In the genomic region with DNA sequence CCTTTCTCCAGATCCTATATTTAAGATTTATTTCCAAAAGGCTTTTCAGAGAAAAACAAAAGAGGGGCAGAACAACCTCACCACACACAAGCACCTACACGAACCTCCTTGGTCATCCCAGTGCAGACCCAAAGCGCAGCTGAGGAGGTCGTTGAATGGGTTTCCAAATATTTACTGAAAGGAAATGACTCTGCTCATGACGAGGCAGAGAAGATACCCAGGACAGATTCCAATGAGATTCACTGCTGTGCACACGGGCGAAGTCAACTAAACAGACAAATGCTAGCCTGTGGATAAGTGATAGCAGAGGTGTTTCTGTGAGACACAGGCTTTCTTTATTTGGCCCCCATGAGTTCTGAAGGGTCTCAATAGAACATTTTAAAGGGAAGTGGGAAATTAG, we compare ENCODE assay signal across 20 mouse cellular contexts.
DNase-seq lines count a peak whose midpoint lies in the region; ATAC-seq and TF ChIP-seq lines count a peak whose summit lies in the region.
"Had no signal": no experiment of that assay in that cellular context is flagged by ENCODE, and none has a peak within 500 bp of the region (broad histone marks: within the 10 kb centered on the region; RNA-seq: fewer than 3 reads in every experiment).

No protein-coding gene starts in this region.

- no peak overlapping the region for H3K4me3 ChIP-seq in liver, embryonic 12.5 days
- no peak overlapping the region for H3K4me3 ChIP-seq in liver, embryonic 11.5 days (ENCODE audit: low read depth, low read length)
- H3K4me3 ChIP-seq in lung, postnatal 0 days (ENCODE audit: low read depth, low read length), result no peak overlapping the region
- no peak overlapping the region for H3K4me3 ChIP-seq in liver, embryonic 16.5 days (ENCODE audit: low read depth, low read length)
- H3K4me3 ChIP-seq: embryonic facial prominence, embryonic 15.5 days; forebrain, embryonic 15.5 days; heart, embryonic 12.5 days; hindbrain, embryonic 15.5 days had no signal

- no peak overlapping the region for H3K4me2 ChIP-seq in liver, embryonic 12.5 days
- no peak overlapping the region for H3K4me2 ChIP-seq in liver, embryonic 11.5 days
- no peak overlapping the region for H3K4me2 ChIP-seq in lung, postnatal 0 days (replicated peaks; ENCODE audit: low read depth, low read length)
- no peak overlapping the region for H3K4me2 ChIP-seq in liver, embryonic 16.5 days (ENCODE audit: low read depth, low read length)
- H3K4me2 ChIP-seq: embryonic facial prominence, embryonic 15.5 days; forebrain, embryonic 15.5 days; heart, embryonic 12.5 days; hindbrain, embryonic 15.5 days had no signal

- no peaks in the 10 kb centered on the region for H3K9me3 ChIP-seq in liver, embryonic 12.5 days (replicated peaks)
- no peaks in the 10 kb centered on the region for H3K9me3 ChIP-seq in liver, embryonic 11.5 days (ENCODE audit: control insufficient read depth, low read length)
- H3K9me3 ChIP-seq in lung, postnatal 0 days (ENCODE audit: low read length), result no peaks in the 10 kb centered on the region
- H3K9me3 ChIP-seq in liver, embryonic 16.5 days (replicated peaks; ENCODE audit: control insufficient read depth, low read length), result no peaks in the 10 kb centered on the region
- H3K9me3 ChIP-seq: embryonic facial prominence, embryonic 15.5 days; forebrain, embryonic 15.5 days; heart, embryonic 12.5 days; hindbrain, embryonic 15.5 days had no signal

- no peaks in the 10 kb centered on the region for H3K36me3 ChIP-seq in liver, embryonic 12.5 days
- H3K36me3 ChIP-seq in liver, embryonic 11.5 days (ENCODE audit: control insufficient read depth, insufficient read depth, low read length), result no peaks in the 10 kb centered on the region
- H3K36me3 ChIP-seq in lung, postnatal 0 days (ENCODE audit: insufficient read depth, low read length), result no peaks in the 10 kb centered on the region
- no peaks in the 10 kb centered on the region for H3K36me3 ChIP-seq in liver, embryonic 16.5 days (ENCODE audit: control insufficient read depth, insufficient read depth)
- H3K36me3 ChIP-seq: embryonic facial prominence, embryonic 15.5 days; forebrain, embryonic 15.5 days; heart, embryonic 12.5 days; hindbrain, embryonic 15.5 days had no signal

- peak; percentile 63 for TF ChIP-seq EP300 in lung, postnatal 0 days (IDR thresholded peaks at IDR 0.05)

- no peak for TF ChIP-seq CTCF in lung, postnatal 0 days (IDR thresholded peaks at IDR 0.05)

- 30% methylated on average over 6 of the region's 6 CpGs for WGBS in liver, embryonic 12.5 days (ENCODE audit: insufficient replicate concordance)
- 33% methylated on average over 6 of the region's 6 CpGs for WGBS in liver, embryonic 11.5 days
- WGBS in lung, postnatal 0 days, result 16% methylated on average over 6 of the region's 6 CpGs
- WGBS in liver, embryonic 16.5 days (ENCODE audit: insufficient replicate concordance), result 21% methylated on average over 6 of the region's 6 CpGs

- H3K27ac ChIP-seq in liver, embryonic 12.5 days, result no peak overlapping the region
- H3K27ac ChIP-seq in liver, embryonic 11.5 days (ENCODE audit: low read depth, low read length), result no peak overlapping the region
- no peak overlapping the region for H3K27ac ChIP-seq in lung, postnatal 0 days (ENCODE audit: low read length)
- H3K27ac ChIP-seq in liver, embryonic 16.5 days (ENCODE audit: low read length), result no peak overlapping the region
- H3K27ac ChIP-seq: embryonic facial prominence, embryonic 15.5 days; forebrain, embryonic 15.5 days; hindbrain, embryonic 15.5 days had no signal

- H3K9ac ChIP-seq in liver, embryonic 12.5 days, result no peak overlapping the region
- no peak overlapping the region for H3K9ac ChIP-seq in liver, embryonic 11.5 days (ENCODE audit: low read depth, low read length)
- no peak overlapping the region for H3K9ac ChIP-seq in lung, postnatal 0 days (replicated peaks; ENCODE audit: low read depth)
- no peak overlapping the region for H3K9ac ChIP-seq in liver, embryonic 16.5 days (ENCODE audit: low read depth, low read length)
- H3K9ac ChIP-seq: embryonic facial prominence, embryonic 15.5 days; forebrain, embryonic 15.5 days; heart, embryonic 12.5 days; hindbrain, embryonic 15.5 days had no signal

- H3K27me3 ChIP-seq in liver, embryonic 12.5 days (replicated peaks), result peaks cover 17% of the 10 kb centered on the region; the same call in 1 of the 2 replicates
- no peaks in the 10 kb centered on the region for H3K27me3 ChIP-seq in liver, embryonic 11.5 days (replicated peaks; ENCODE audit: control insufficient read depth, insufficient read depth, low read length)
- H3K27me3 ChIP-seq in lung, postnatal 0 days (replicated peaks; ENCODE audit: insufficient read depth, low read length), result no peaks in the 10 kb centered on the region
- no peaks in the 10 kb centered on the region for H3K27me3 ChIP-seq in liver, embryonic 16.5 days (ENCODE audit: control insufficient read depth, insufficient read depth, low read depth, low read length)
- H3K27me3 ChIP-seq: CH12.LX; embryonic facial prominence, embryonic 15.5 days; forebrain, embryonic 15.5 days; heart, embryonic 12.5 days; hindbrain, embryonic 15.5 days; Patski had no signal

- DNase-seq in liver, embryonic 11.5 days (ENCODE audit: low spot score), result no peak
- DNase-seq in lung, postnatal 0 days (ENCODE audit: low spot score), result peak; percentile 35
- no peak for DNase-seq in lung, postnatal 14 days
- DNase-seq in layer of hippocampus, postnatal 25 days (ENCODE audit: extremely low spot score in 1 of 2, low spot score in 1 of 2), result no peak
- DNase-seq in cerebellum, adult 11-12 months, result no peak
- DNase-seq: adrenal gland, adult 2 months; adrenal gland, postnatal 25 days; cerebellum, adult 2 months; cerebellum, postnatal 10 days; gastrocnemius, postnatal 14 days; heart, postnatal 36 days had no signal

- peaks cover 28% of the 10 kb centered on the region for H3K4me1 ChIP-seq in liver, embryonic 12.5 days
- peaks cover 8% of the 10 kb centered on the region; the same call in 1 of the 2 replicates for H3K4me1 ChIP-seq in liver, embryonic 11.5 days (replicated peaks; ENCODE audit: control insufficient read depth, insufficient read depth, low read length)
- H3K4me1 ChIP-seq in lung, postnatal 0 days (ENCODE audit: insufficient read depth, low read depth, low read length), result no peaks in the 10 kb centered on the region
- peaks cover 9% of the 10 kb centered on the region for H3K4me1 ChIP-seq in liver, embryonic 16.5 days (ENCODE audit: control insufficient read depth, low read depth, low read length)
- H3K4me1 ChIP-seq: embryonic facial prominence, embryonic 15.5 days; forebrain, embryonic 15.5 days; hindbrain, embryonic 15.5 days had no signal

- peak; percentile 17; the same call in 1 of the 2 replicates for ATAC-seq in liver, embryonic 12.5 days
- no peak for ATAC-seq in liver, embryonic 11.5 days (replicated peaks; ENCODE audit: low FRiP score)
- peak; percentile 53; the same call in 1 of the 2 replicates for ATAC-seq in lung, postnatal 0 days
- peak; percentile 26; the same call in 1 of the 2 replicates for ATAC-seq in erythroblast, adult 5-6 weeks (replicated peaks; ENCODE audit: low FRiP score, poor library complexity, severe bottlenecking)
- ATAC-seq in liver, embryonic 16.5 days (ENCODE audit: low read depth), result peak; percentile 39; the same call in 1 of the 2 replicates
- ATAC-seq: forebrain, embryonic 15.5 days; Patski had no signal
